10 mouse cellular contexts compared by ENCODE assay signal in genomic region chr2:109676618-109676974, GRCm38 (mm10). TPM values are rescaled to one million over a fixed set of nuclear protein-coding genes. Genes with fewer than 3 reads are reported as not detected.
DNase-seq lines count a peak whose midpoint lies in the region; ATAC-seq and TF ChIP-seq lines count a peak whose summit lies in the region.
"Had no signal": no experiment of that assay in that cellular context is flagged by ENCODE, and none has a peak within 500 bp of the region (broad histone marks: within the 10 kb centered on the region; RNA-seq: fewer than 3 reads in every experiment).

No protein-coding gene starts in this region.

- no peaks in the 10 kb centered on the region for H3K9me3 ChIP-seq in embryonic facial prominence, embryonic 13.5 days
- H3K9me3 ChIP-seq in hindbrain, embryonic 12.5 days (replicated peaks) = no peaks in the 10 kb centered on the region
- H3K9me3 ChIP-seq: heart, embryonic 10.5 days had no signal

- H3K27ac ChIP-seq in left cerebral cortex, adult 2 months = peak overlapping the region; percentile 47
- H3K27ac ChIP-seq in embryonic facial prominence, embryonic 13.5 days = no peak overlapping the region
- peak overlapping the region; percentile 92; the same call in 1 of the 2 replicates for H3K27ac ChIP-seq in hindbrain, embryonic 12.5 days

- H3K36me3 ChIP-seq in embryonic facial prominence, embryonic 13.5 days = no peaks in the 10 kb centered on the region
- H3K36me3 ChIP-seq in hindbrain, embryonic 12.5 days = no peaks in the 10 kb centered on the region
- H3K36me3 ChIP-seq in myocyte (ENCODE audit: control insufficient read depth, insufficient read depth) = no peaks in the 10 kb centered on the region
- H3K36me3 ChIP-seq: heart, embryonic 10.5 days had no signal

- peaks cover 73% of the 10 kb centered on the region for H3K27me3 ChIP-seq in embryonic facial prominence, embryonic 13.5 days
- peaks cover 48% of the 10 kb centered on the region for H3K27me3 ChIP-seq in hindbrain, embryonic 12.5 days
- H3K27me3 ChIP-seq in myocyte (ENCODE audit: control insufficient read depth, insufficient read depth, insufficient read length) = no peaks in the 10 kb centered on the region

- no peak overlapping the region for H3K9ac ChIP-seq in embryonic facial prominence, embryonic 13.5 days
- H3K9ac ChIP-seq in hindbrain, embryonic 12.5 days = peak overlapping the region; percentile 75; the same call in 1 of the 2 replicates

- no peaks in the 10 kb centered on the region for H3K79me2 ChIP-seq in myocyte (ENCODE audit: control insufficient read depth, insufficient read depth)

- H3ac ChIP-seq in myocyte (ENCODE audit: control insufficient read depth, insufficient read length) = peak overlapping the region; percentile 47

- ATAC-seq in embryonic facial prominence, embryonic 13.5 days (ENCODE audit: insufficient number of reproducible peaks, insufficient read depth, low FRiP score, low TSS enrichment, low read depth) = no peak
- ATAC-seq in hindbrain, embryonic 12.5 days (ENCODE audit: low FRiP score) = no peak

- TF ChIP-seq CTCF in left cerebral cortex, adult 2 months (IDR thresholded peaks at IDR 0.05) = no peak
- TF ChIP-seq CTCF in lung, adult 2 months (IDR thresholded peaks at IDR 0.05; ENCODE audit: insufficient read depth, low read length) = no peak

- DNase-seq in left cerebral cortex, adult 2 months (ENCODE audit: extremely low spot score in 1 of 2, low spot score in 2 of 2) = no peak
- no peak for DNase-seq in left cerebral cortex, adult 18-20 months (ENCODE audit: low spot score in 2 of 2)
- no peak for DNase-seq in thymus, postnatal 36 days
- no peak for DNase-seq in testis, postnatal 10 days (ENCODE audit: low spot score)
- DNase-seq in lung, adult 2 months = no peak
- DNase-seq: layer of hippocampus, adult 9-11 months had no signal

- TF ChIP-seq POLR2A in myocyte (IDR thresholded peaks at IDR 0.05; ENCODE audit: insufficient read length, low read depth) = no peak
- no peak for TF ChIP-seq POLR2A in lung, adult 2 months (IDR thresholded peaks at IDR 0.05; ENCODE audit: borderline replicate concordance, extremely low read depth, low read depth, low read length)

- peak overlapping the region; percentile 61 for H3K4me3 ChIP-seq in left cerebral cortex, adult 2 months
- H3K4me3 ChIP-seq in embryonic facial prominence, embryonic 13.5 days = peak overlapping the region; percentile 51
- peak overlapping the region; percentile 64 for H3K4me3 ChIP-seq in hindbrain, embryonic 12.5 days
- peak overlapping the region; percentile 40 for H3K4me3 ChIP-seq in myocyte
- H3K4me3 ChIP-seq in lung, adult 2 months (replicated peaks; ENCODE audit: extremely low read depth, low read depth, low read length) = no peak overlapping the region

- peaks cover 31% of the 10 kb centered on the region for H3K4me1 ChIP-seq in embryonic facial prominence, embryonic 13.5 days
- peaks cover 27% of the 10 kb centered on the region for H3K4me1 ChIP-seq in hindbrain, embryonic 12.5 days
- no peaks in the 10 kb centered on the region for H3K4me1 ChIP-seq in lung, adult 2 months (ENCODE audit: control insufficient read depth, insufficient read depth, low read length)

- 1% methylated on average over 5 of the region's 6 CpGs for WGBS in embryonic facial prominence, embryonic 13.5 days
- under 1% methylated on average over 5 of the region's 6 CpGs for WGBS in hindbrain, embryonic 12.5 days
- 3% methylated on average over 5 of the region's 6 CpGs for WGBS in lung, adult 2 months

- intact Hi-C loops in left cerebral cortex, adult 2 months (cut with DNase I) = loop anchor here (5.0 kb wide), 6 partner anchors 399 to 1709 kb away; no protein-coding TSS in a partner anchor

- H3K4me2 ChIP-seq in embryonic facial prominence, embryonic 13.5 days = peak overlapping the region; percentile 95
- peak overlapping the region; percentile 94 for H3K4me2 ChIP-seq in hindbrain, embryonic 12.5 days (replicated peaks)
- H3K4me2 ChIP-seq in myocyte (ENCODE audit: low read depth) = peak overlapping the region; percentile 62

TF ChIP-seq in myocyte, 11 proteins besides CTCF, POLR2A, EP300 and RAD21:
- TF ChIP-seq SRF (IDR thresholded peaks at IDR 0.05; ENCODE audit: control insufficient read depth, insufficient read length, low read depth) (no peak), TCF3 (IDR thresholded peaks at IDR 0.05; ENCODE audit: insufficient read length, low read depth) (no peak), MAX (IDR thresholded peaks at IDR 0.05; ENCODE audit: low read depth) (no peak), E2F4 (IDR thresholded peaks at IDR 0.05; ENCODE audit: insufficient read depth) (no peak), MYOG (IDR thresholded peaks at IDR 0.05; ENCODE audit: control insufficient read depth in 1 of 3, insufficient read depth in 1 of 3, insufficient read length in 2 of 3, low read depth in 2 of 3) (no peak), TCF12 (IDR thresholded peaks at IDR 0.05; ENCODE audit: insufficient read depth, poor library complexity, severe bottlenecking) (no peak), CEBPB (IDR thresholded peaks at IDR 0.05; ENCODE audit: insufficient read depth, poor library complexity, severe bottlenecking) (no peak)

RNA-seq across cellular contexts. Expression of gene Bdnf, which starts 2.1 kb away (rescaled TPM):
- 10 to 100 TPM; 35.5 to 39.3 TPM for total RNA-seq in left cerebral cortex, adult 2 months (2021)
- total RNA-seq in left cerebral cortex, adult 18-20 months (2021) = 10 to 100 TPM; 30.0 to 40.0 TPM
- polyA plus RNA-seq in embryonic facial prominence, embryonic 13.5 days (2015; fragmentation: Nextera tagmentation; extraction: Ambion mirVana) = 4.7 and 5.1 TPM in 2 replicates
- polyA plus RNA-seq in hindbrain, embryonic 12.5 days (2016; fragmentation: Nextera tagmentation; extraction: Ambion mirVana) = 3.2 and 4.3 TPM in 2 replicates
- polyA plus RNA-seq in myocyte (2012; fragmentation: generic; extraction: Trizol) = 3.3 TPM
- polyA plus RNA-seq in lung, adult 2 months (2012; rRNA removed) = 4.7 and 4.8 TPM in 2 replicates
